Mouse (Mus musculus) midbrain, embryonic 15.5 days (tissue): ENCODE data around the gene Kif3a. TPM values are rescaled to one million over a fixed set of nuclear protein-coding genes. Genes with fewer than 3 reads are reported as not detected.
"Not testable (repeated sequence)": the region's sequence is repeated elsewhere in the genome, so short reads cannot be mapped to it uniquely, and the experiment has no call there.

Experiments used
- ATAC-seq: fragments of 200-750 bp; cut with Nextera tagmentation; replicated peaks from 2 replicates; pipeline ENCODE4 v1.8.0; 2017; ENCODE audit warnings: moderate TSS enrichment
- H3K27ac ChIP-seq: fragments of 300-500 bp; sonication (generic); 2 replicates; pipeline ENCODE4 v1.5.1; 2015; ENCODE audit warnings: mild to moderate bottlenecking, inconsistent platforms
- H3K27me3 ChIP-seq: fragments of 300-500 bp; sonication (generic); replicated peaks from 2 replicates; pipeline ENCODE4 v1.6.1; 2015; ENCODE audit warnings: inconsistent platforms
- H3K36me3 ChIP-seq: fragments of 300-500 bp; sonication (generic); replicated peaks from 2 replicates; pipeline ENCODE4 v1.6.1; 2015; ENCODE audit warnings: inconsistent platforms
- H3K4me1 ChIP-seq: fragments of 300-500 bp; sonication (generic); 2 replicates; pipeline ENCODE4 v1.6.1; 2015; ENCODE audit warnings: inconsistent platforms
- H3K4me2 ChIP-seq: fragments of 300-500 bp; sonication (generic); 2 replicates; pipeline ENCODE4 v1.6.1; 2015; ENCODE audit warnings: inconsistent platforms, mild to moderate bottlenecking, moderate library complexity
- H3K4me3 ChIP-seq: fragments of 300-500 bp; sonication (generic); 2 replicates; pipeline ENCODE4 v1.5.1; 2015; ENCODE audit warnings: mild to moderate bottlenecking, inconsistent platforms
- H3K9ac ChIP-seq: fragments of 300-500 bp; sonication (generic); 2 replicates; pipeline ENCODE4 v1.6.1; 2015; ENCODE audit warnings: mild to moderate bottlenecking, inconsistent platforms
- H3K9me3 ChIP-seq: fragments of 300-500 bp; sonication (generic); 2 replicates; pipeline ENCODE4 v1.6.1; 2016; ENCODE audit warnings: inconsistent platforms
- WGBS: fragments of 180-500 bp; shearing (Covaris S2); methylation state at CpG from one replicate; pipeline ENCODE4 v1.1.7; 2015; ENCODE audit warnings: mixed read lengths; 5-methylcytosine and 5-hydroxymethylcytosine counted together
- polyA plus RNA-seq: library from polyadenylated mRNA; unstranded; fragments of >200 nt; fragmentation: Nextera tagmentation; extraction: Ambion mirVana; gene quantifications from 2 replicates; pipeline ENCODE4 v1.2.1, GENCODE M21; 2015

The Kif3a gene
- polyA plus RNA-seq, 1 experiment from 2014 or later = 349 TPM

DNA sequence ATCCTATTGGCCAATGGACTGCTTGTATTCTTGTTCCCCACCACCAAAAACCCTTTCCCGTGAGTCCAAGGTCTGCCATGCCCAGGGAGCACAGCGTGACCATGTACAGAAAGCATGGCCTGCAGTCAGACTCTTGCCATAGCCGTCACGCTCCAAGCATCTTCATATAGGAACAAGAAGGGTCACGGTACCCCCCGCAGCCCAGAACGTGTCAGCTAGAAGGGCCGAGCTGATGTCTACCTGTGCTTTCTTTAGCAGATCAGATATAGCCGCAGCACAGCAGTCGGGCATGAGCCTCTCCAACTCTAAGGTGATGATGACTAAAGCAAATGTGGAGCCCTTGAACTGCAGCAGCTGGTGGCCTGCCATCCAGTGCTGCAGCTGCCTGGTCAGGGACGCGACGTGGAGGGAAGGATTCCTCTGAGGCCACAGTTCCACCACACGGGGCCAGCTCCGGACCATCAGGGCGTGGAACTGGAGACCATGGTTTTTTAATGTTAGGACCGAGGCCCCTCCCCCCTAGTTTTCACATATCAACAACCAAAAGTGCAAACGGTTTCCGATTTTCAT is 19.1 kb upstream of the Kif3a start:
- 88% methylated on average over 19 of the region's 19 CpGs for WGBS
- H3K9me3 ChIP-seq = no peaks in the 10 kb centered on the region
- no peak overlapping the region for H3K27ac ChIP-seq
- no peak overlapping the region for H3K9ac ChIP-seq
- H3K27me3 ChIP-seq = no peaks in the 10 kb centered on the region
- no peaks in the 10 kb centered on the region for H3K36me3 ChIP-seq
- no peak overlapping the region for H3K4me2 ChIP-seq
- no peak for ATAC-seq
- H3K4me1 ChIP-seq = no peaks in the 10 kb centered on the region
- H3K4me3 ChIP-seq = no peak overlapping the region

DNA sequence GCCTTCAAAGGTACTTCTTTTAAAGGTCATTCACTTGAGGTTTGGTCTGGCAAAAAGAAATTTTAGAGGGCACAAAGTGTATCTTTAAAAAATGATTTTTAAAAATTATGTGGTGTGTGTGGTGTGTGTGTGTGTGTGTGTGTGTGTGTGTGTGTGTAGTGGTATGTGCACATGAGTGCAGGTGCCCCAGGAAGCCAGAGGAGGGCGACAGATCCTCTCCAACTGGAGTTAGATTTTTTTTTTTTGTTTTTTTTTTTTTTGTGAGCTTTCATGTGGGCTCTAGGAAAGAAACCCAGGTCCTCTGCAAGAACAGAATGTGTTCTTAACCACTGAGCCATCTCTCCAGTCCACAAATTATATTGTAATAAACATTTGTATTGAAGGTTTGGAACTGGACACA is 16.5 kb upstream of the Kif3a start:
- H3K27ac ChIP-seq = no peak overlapping the region
- no peak overlapping the region for H3K4me3 ChIP-seq

DNA sequence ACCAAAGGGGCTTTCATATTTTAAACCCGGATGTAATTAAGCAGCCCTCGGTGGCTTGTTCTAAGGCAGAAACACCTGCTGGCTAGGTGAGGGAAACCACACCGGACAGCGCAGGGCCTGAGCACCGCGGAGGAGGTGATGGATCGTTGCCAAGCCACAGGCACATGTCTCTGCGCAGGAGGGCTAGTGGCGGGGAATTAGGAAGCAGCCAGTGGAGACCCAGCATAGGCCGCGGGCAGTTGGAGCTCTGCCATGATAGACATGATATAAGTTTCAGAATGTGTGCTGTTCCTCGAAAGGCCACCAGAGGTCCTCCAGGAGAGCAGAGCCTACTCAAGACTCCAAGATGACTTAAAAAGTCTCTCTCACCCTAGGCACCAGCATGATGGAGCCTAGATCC is 15.4 kb upstream of the Kif3a start:
- no peak for ATAC-seq
- WGBS = 71% methylated on average over 12 of the region's 12 CpGs
- no peaks in the 10 kb centered on the region for H3K36me3 ChIP-seq
- H3K27me3 ChIP-seq = no peaks in the 10 kb centered on the region
- no peaks in the 10 kb centered on the region for H3K9me3 ChIP-seq
- H3K27ac ChIP-seq = no peak overlapping the region
- H3K4me1 ChIP-seq = no peaks in the 10 kb centered on the region
- no peak overlapping the region for H3K4me2 ChIP-seq
- H3K4me3 ChIP-seq = no peak overlapping the region
- no peak overlapping the region for H3K9ac ChIP-seq

More for the DNA sequence above, 16.5 kb upstream of the Kif3a start:
- no peaks in the 10 kb centered on the region for H3K4me1 ChIP-seq
- no peak overlapping the region for H3K9ac ChIP-seq
- ATAC-seq = no peak
- H3K27me3 ChIP-seq = no peaks in the 10 kb centered on the region
- 87% methylated on average over 1 of the region's 1 CpGs for WGBS
- H3K36me3 ChIP-seq = no peaks in the 10 kb centered on the region
- no peak overlapping the region for H3K4me2 ChIP-seq
- no peaks in the 10 kb centered on the region for H3K9me3 ChIP-seq

DNA sequence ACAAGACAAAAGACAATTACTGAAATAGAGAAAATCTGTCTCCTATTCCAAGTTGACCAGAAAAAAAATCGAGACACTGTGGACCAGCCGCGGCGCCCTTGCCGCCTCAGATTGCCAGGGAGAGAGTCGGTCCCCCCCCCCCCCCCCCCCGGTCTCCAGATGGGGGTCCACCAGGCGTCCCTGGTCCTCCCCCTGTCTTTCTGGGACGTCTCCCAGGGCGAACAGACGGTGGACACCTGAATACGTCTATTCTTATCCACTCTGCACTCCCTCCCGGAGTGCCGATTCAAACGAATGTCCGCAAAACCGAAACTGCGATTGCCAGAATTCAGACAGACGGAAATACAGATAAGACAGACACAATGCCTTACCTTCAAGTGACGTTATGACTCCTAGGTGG is 10.7 kb upstream of the Kif3a start:
- WGBS = 95% methylated on average over 6 of the region's 20 CpGs
- H3K9ac ChIP-seq, H3K36me3 ChIP-seq, ATAC-seq, H3K9me3 ChIP-seq, H3K27me3 ChIP-seq, H3K4me3 ChIP-seq, H3K27ac ChIP-seq, H3K4me1 ChIP-seq, H3K4me2 ChIP-seq: not testable (repeated sequence)

DNA sequence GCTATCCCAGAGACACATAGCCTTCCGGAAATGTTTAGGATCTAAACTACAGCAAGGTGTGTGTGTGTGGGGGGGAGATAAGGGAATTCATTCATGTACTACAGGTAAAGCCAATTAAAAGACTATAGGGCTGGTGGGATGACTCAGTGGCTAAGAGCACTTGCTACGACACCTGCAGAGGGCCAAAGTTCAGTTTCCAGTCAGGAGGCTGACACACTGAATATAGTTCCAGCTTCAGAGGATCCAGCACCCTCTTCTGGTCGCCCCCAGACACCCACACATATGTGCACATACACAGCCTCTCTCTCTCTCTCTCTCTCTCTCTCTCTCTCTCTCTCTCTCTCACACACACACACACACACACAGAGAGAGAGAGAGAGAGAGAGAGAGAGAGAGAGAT is 9.2 kb upstream of the Kif3a start:
- H3K4me3 ChIP-seq, H3K27ac ChIP-seq, H3K36me3 ChIP-seq, H3K4me2 ChIP-seq, H3K9me3 ChIP-seq, ATAC-seq, H3K27me3 ChIP-seq, H3K4me1 ChIP-seq, H3K9ac ChIP-seq: not testable (repeated sequence)
- 91% methylated on average over 1 of the region's 3 CpGs for WGBS

DNA sequence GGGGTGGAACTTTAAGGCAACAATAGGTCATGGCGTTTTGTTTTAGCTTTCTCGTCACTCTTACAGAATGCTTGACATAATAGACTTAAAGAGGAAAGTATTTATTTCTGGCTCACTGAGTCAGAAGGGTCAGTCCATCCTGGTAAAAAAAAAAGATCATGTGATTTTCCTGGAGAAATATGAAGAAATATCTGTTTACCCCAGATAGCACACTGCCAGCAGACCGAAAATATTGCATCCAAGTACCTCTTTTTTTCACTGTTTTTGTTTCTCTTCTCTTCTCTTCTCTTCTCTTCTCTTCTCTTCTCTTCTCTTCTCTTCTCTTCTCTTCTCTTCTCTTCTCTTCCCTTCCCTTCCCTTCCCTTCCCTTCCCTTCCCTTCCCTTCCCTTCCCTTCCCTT is 7.2 kb upstream of the Kif3a start:
- not testable (repeated sequence) for ATAC-seq, H3K27me3 ChIP-seq, H3K9me3 ChIP-seq, H3K27ac ChIP-seq, H3K9ac ChIP-seq, H3K4me2 ChIP-seq, H3K4me3 ChIP-seq, H3K36me3 ChIP-seq, H3K4me1 ChIP-seq
- 88% methylated on average over 1 of the region's 3 CpGs for WGBS

DNA sequence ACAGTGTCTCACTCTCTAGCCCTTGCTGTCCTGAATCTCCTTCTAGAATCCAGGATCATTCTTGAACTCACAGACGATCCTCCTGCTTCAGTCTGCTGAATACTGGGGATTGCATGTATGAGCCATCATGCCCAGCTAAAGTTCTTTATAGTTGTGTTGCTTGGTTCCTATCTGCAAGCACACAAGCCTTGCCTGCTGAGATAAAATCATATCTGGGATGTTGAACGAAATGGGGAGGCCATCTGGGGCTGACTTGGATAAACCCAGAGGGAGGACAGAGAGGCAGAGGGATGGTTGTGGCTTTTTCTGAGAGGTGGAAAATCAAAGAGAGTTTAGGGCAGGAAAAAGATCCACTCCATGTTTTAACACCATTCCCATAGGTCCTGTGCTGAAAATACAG is 5.2 kb upstream of the Kif3a start:
- WGBS = 83% methylated on average over 2 of the region's 2 CpGs
- Histone ChIP-seq H3K9ac (no peak overlapping the region), H3K36me3 (no peaks in the 10 kb centered on the region), H3K27me3 (no peaks in the 10 kb centered on the region), H3K27ac (no peak overlapping the region), H3K4me1 (peaks cover 5% of the 10 kb centered on the region), H3K4me2 (no peak overlapping the region), H3K9me3 (no peaks in the 10 kb centered on the region), H3K4me3 (no peak overlapping the region)
- no peak for ATAC-seq

DNA sequence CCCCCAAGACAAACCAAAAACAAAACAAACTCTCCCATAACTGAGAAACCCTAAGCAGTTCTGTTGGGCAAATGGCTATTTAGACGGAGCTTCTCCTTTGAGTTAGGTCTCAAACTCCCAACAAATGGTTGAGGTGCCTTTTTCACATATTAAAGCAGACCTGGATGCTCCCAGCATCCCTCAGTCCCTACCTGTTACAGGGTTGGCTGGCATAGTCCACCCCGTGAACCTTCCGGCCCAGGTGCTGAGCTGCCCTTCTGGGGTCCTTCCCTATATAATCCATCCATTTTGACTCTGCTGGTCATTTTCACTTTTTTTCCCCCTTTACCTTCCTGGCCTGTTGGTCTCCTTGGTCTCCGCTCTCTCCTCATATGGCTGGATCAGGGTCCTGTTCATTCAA is 533 bp upstream of the Kif3a start:
- Histone ChIP-seq H3K27ac (peak overlapping the region; percentile 95; the same call in 1 of the 2 replicates), H3K4me1 (peaks cover 28% of the 10 kb centered on the region), H3K36me3 (no peaks in the 10 kb centered on the region; the same call in 1 of the 2 replicates), H3K4me3 (peak overlapping the region; percentile 94), H3K4me2 (peak overlapping the region; percentile 65), H3K27me3 (no peaks in the 10 kb centered on the region), H3K9ac (peak overlapping the region; percentile 96; the same call in 1 of the 2 replicates), H3K9me3 (no peaks in the 10 kb centered on the region)
- WGBS = 89% methylated on average over 4 of the region's 4 CpGs
- ATAC-seq = peak; percentile 48

DNA sequence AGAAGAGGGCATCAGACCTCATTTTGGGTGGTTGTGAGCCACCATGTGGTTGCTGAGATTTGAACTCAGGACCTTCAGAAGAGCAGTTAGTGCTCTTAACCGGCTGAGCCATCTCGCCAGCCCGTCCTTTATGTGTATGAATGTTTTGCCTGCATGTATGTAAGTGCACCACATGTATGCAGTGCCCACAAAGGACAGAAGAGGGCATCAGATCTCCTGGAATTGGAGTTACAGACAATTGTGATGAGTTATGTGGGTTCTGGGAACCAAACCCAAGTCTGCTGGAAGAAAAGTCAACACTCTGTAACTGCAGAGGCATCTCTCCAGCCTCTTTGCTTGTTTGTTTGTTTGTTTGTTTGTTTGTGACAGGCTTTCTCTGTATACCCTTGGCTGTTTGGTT is 13.4 kb downstream of the Kif3a start:
- ATAC-seq = no peak
- H3K27me3 ChIP-seq = no peaks in the 10 kb centered on the region
- 98% methylated on average over 3 of the region's 3 CpGs for WGBS
- peaks cover 39% of the 10 kb centered on the region for H3K36me3 ChIP-seq
- H3K4me2 ChIP-seq = no peak overlapping the region
- no peak overlapping the region for H3K9ac ChIP-seq
- no peak overlapping the region for H3K27ac ChIP-seq
- no peak overlapping the region for H3K4me3 ChIP-seq
- no peaks in the 10 kb centered on the region for H3K9me3 ChIP-seq
- H3K4me1 ChIP-seq = no peaks in the 10 kb centered on the region

DNA sequence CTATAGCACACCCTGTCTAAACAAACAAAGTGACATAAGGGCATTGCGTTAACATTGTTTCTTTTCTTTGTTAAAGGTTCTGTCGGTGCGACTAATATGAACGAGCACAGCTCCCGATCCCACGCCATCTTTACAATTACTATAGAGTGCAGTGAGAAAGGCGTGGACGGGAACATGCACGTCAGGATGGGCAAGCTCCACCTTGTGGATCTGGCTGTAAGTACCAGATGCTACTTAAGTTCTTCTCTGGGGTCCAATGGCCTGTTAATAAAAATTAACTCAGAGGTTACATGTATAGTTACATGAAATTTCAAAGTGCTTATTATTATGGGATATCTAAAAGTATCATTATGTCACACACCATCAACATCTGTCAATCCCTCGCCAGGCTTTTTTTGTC is 16.0 kb downstream of the Kif3a start:
- H3K9ac ChIP-seq = no peak overlapping the region
- H3K4me2 ChIP-seq = no peak overlapping the region
- H3K27me3 ChIP-seq = no peaks in the 10 kb centered on the region
- no peak overlapping the region for H3K27ac ChIP-seq
- 66% methylated on average over 10 of the region's 10 CpGs for WGBS
- H3K4me3 ChIP-seq = no peak overlapping the region
- ATAC-seq = no peak
- H3K36me3 ChIP-seq = peaks cover 56% of the 10 kb centered on the region
- no peaks in the 10 kb centered on the region for H3K4me1 ChIP-seq
- no peaks in the 10 kb centered on the region for H3K9me3 ChIP-seq

DNA sequence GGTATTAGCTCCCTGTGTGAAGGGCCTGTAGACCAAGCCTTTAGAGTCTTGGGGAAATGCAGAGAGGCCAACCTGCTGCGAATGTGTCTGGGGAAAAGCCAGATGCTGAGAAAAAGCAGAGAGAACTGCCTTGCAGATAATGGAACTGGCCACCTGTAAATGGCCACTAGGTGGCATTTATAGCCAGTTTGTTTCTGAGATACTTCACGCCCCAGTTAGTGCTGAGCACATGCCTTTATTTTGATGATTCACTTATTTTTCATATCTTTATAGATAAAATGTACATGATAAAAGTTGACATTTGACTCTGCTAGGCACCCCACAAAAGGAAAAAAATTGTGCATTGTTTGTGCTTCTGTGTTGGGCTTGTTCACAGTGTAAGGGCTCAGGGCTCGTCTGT is 17.7 kb downstream of the Kif3a start:
- H3K27me3 ChIP-seq = no peaks in the 10 kb centered on the region
- H3K9ac ChIP-seq = no peak overlapping the region
- WGBS = 62% methylated on average over 3 of the region's 3 CpGs
- no peaks in the 10 kb centered on the region for H3K9me3 ChIP-seq
- H3K4me3 ChIP-seq = no peak overlapping the region
- H3K4me1 ChIP-seq = no peaks in the 10 kb centered on the region
- H3K4me2 ChIP-seq = no peak overlapping the region
- H3K27ac ChIP-seq = no peak overlapping the region
- ATAC-seq = no peak
- peaks cover 58% of the 10 kb centered on the region for H3K36me3 ChIP-seq

DNA sequence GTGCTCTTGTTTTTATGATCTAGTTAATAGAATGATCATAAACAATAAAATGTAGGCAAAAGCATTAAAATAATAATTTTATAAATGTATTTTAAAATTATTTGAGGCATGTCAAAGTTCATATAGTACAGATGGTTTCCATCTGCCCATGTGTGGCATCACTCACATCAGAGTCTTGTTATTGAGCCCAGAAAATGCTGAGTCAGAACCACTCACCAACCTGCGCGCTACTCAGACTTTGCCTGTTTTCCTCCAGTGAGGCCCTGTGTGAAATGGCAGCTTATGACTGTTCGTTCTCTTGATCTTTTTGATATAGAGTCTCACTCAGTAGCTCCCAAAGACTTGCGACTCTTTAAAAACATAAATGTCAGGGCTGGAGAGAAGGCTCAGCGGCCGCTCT is 18.3 kb downstream of the Kif3a start:
- Histone ChIP-seq H3K27ac (no peak overlapping the region), H3K4me1 (no peaks in the 10 kb centered on the region), H3K9me3 (no peaks in the 10 kb centered on the region), H3K9ac (no peak overlapping the region), H3K27me3 (no peaks in the 10 kb centered on the region), H3K4me2 (no peak overlapping the region), H3K4me3 (no peak overlapping the region), H3K36me3 (peaks cover 54% of the 10 kb centered on the region)
- ATAC-seq = no peak
- WGBS = 96% methylated on average over 6 of the region's 6 CpGs

DNA sequence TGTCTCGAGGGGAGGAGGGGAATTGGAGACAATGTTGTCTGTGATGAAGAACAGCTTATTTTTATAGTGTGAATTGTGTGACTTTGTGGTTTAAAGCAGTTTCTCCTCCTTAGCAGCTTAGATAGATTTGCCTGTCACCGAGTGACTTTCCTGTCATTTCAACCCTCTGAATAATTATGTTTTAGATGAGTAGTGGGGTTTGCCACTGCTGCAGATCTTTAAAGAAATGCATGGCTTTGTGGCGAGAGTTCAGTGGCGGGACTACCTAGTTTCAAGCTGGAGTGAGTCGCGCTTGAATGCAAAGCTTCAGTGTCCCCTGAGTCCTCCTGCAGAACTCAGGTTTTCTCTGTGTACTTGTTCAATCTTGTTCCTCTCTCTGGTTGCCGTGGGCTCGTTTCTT is 21.1 kb downstream of the Kif3a start:
- WGBS = 74% methylated on average over 8 of the region's 8 CpGs

More for the DNA sequence above, 21.1 kb downstream of the Kif3a start:
- Histone ChIP-seq H3K4me3 (no peak overlapping the region), H3K9ac (no peak overlapping the region), H3K27me3 (no peaks in the 10 kb centered on the region), H3K4me1 (no peaks in the 10 kb centered on the region), H3K4me2 (no peak overlapping the region), H3K27ac (no peak overlapping the region), H3K9me3 (no peaks in the 10 kb centered on the region), H3K36me3 (peaks cover 66% of the 10 kb centered on the region)
- ATAC-seq = no peak
